Mouse (Mus musculus) liver, postnatal 0 days (tissue): ENCODE data around the gene Cpt1a. TPM values are rescaled to one million over a fixed set of nuclear protein-coding genes. Genes with fewer than 3 reads are reported as not detected.

Source experiments
- ATAC-seq: fragments of 200-750 bp; cut with Nextera tagmentation; 2 replicates; pipeline ENCODE4 v1.8.0; 2017; ENCODE audit warnings: mild to moderate bottlenecking, moderate library complexity
- DNase-seq: peaks from one replicate; pipeline ENCODE4 v3.0.0-alpha.2; 2016
- H3K27ac ChIP-seq: fragments of 300-500 bp; sonication (generic); 2 replicates; pipeline ENCODE4 v1.5.1; 2014; ENCODE audit warnings: antibody characterized with exemption, moderate library complexity, mild to moderate bottlenecking, low read depth
- H3K27me3 ChIP-seq: fragments of 300-500 bp; sonication (generic); 2 replicates; pipeline ENCODE4 v1.6.1; 2014; ENCODE audit warnings: low read length, control low read depth, mixed read lengths; ENCODE audit not compliant: insufficient read depth
- H3K36me3 ChIP-seq: fragments of 300-500 bp; sonication (generic); replicated peaks from 2 replicates; pipeline ENCODE4 v1.6.1; 2014; ENCODE audit warnings: mild to moderate bottlenecking, control low read depth, low read length, moderate library complexity, mixed read lengths; ENCODE audit not compliant: insufficient read depth
- H3K4me1 ChIP-seq: fragments of 300-500 bp; sonication (generic); 2 replicates; pipeline ENCODE4 v1.6.1; 2014; ENCODE audit warnings: antibody characterized with exemption, mild to moderate bottlenecking, control low read depth; ENCODE audit not compliant: insufficient read depth
- H3K4me2 ChIP-seq: fragments of 300-500 bp; sonication (generic); 2 replicates; pipeline ENCODE4 v1.6.1; 2014; ENCODE audit warnings: low read depth, mild to moderate bottlenecking, low read length, moderate library complexity, mixed read lengths
- H3K4me3 ChIP-seq: fragments of 300-500 bp; sonication (generic); 2 replicates; pipeline ENCODE4 v1.5.1; 2014; ENCODE audit warnings: low read depth, low read length
- H3K9ac ChIP-seq: fragments of 300-500 bp; sonication (generic); replicated peaks from 2 replicates; pipeline ENCODE4 v1.6.1; 2014; ENCODE audit warnings: mild to moderate bottlenecking, moderate library complexity
- H3K9me3 ChIP-seq: fragments of 300-500 bp; sonication (generic); 2 replicates; pipeline ENCODE4 v1.6.1; 2016; ENCODE audit warnings: mild to moderate bottlenecking, control low read depth, low read length, mixed read lengths
- CTCF ChIP-seq: sonication (generic); IDR thresholded peaks from 2 replicates; pipeline ENCODE4 v1.5.1; 2016; ENCODE audit warnings: antibody characterized with exemption, low read depth
- EP300 ChIP-seq: IDR thresholded peaks from 2 replicates; pipeline ENCODE4 v1.6.1; 2016; ENCODE audit warnings: antibody characterized with exemption, low read depth, mild to moderate bottlenecking
- WGBS: fragments of 180-500 bp; shearing (Covaris S2); extraction: QIAGEN DNeasy Blood & Tissue Kit; methylation state at CpG from one replicate; pipeline ENCODE4 v1.1.7; 2014; ENCODE audit not compliant: insufficient replicate concordance; 5-methylcytosine and 5-hydroxymethylcytosine counted together
- polyA plus RNA-seq: library from polyadenylated mRNA; unstranded; fragments of >200 nt; fragmentation: Nextera tagmentation; extraction: Ambion mirVana; gene quantifications from 2 replicates; pipeline ENCODE4 v1.2.1, GENCODE M21; 2015

Gene Cpt1a
- polyA plus RNA-seq, 1 experiment from 2014 or later, result 140 TPM

- H3K27me3 ChIP-seq, result no peaks in the 10 kb centered on the region
- TF ChIP-seq EP300 (no peak), CTCF (no peak)
- 76% methylated on average over 3 of the region's 3 CpGs for WGBS
- no peak overlapping the region for H3K4me2 ChIP-seq
- ATAC-seq (no peak), DNase-seq (no peak)
- no peak overlapping the region for H3K27ac ChIP-seq
- no peak overlapping the region for H3K4me3 ChIP-seq
- H3K36me3 ChIP-seq, result 0 out of 2 replicates have a peak, but pooled peaks cover 6% of the 10 kb centered on the region
- H3K9ac ChIP-seq, result no peak overlapping the region
- no peaks in the 10 kb centered on the region for H3K9me3 ChIP-seq
- peaks cover 10% of the 10 kb centered on the region for H3K4me1 ChIP-seq
Observed at GRCm38 (mm10) chr19:3343929-3344328, 21.8 kb downstream of the Cpt1a start.

GRCm38 (mm10) chr19:3344636-3345544, 22.8 kb downstream of the Cpt1a start:
- Histone ChIP-seq H3K27ac (no peak overlapping the region), H3K9ac (no peak overlapping the region), H3K9me3 (no peaks in the 10 kb centered on the region), H3K27me3 (no peaks in the 10 kb centered on the region), H3K4me2 (no peak overlapping the region), H3K4me3 (no peak overlapping the region), H3K36me3 (peaks cover 6% of the 10 kb centered on the region; the same call in 1 of the 2 replicates), H3K4me1 (0 out of 2 replicates have a peak, but pooled peaks cover 3% of the 10 kb centered on the region)
- 79% methylated on average over 8 of the region's 8 CpGs for WGBS
- TF ChIP-seq EP300 (no peak), CTCF (no peak)
- no peak for DNase-seq
- no peak for ATAC-seq

- H3K4me1 ChIP-seq, result peaks cover 5% of the 10 kb centered on the region; the same call in 1 of the 2 replicates
- no peak overlapping the region for H3K27ac ChIP-seq
- H3K4me3 ChIP-seq, result no peak overlapping the region
- TF ChIP-seq CTCF, result peak; percentile 56
- no peak for TF ChIP-seq EP300
- 97% methylated on average over 1 of the region's 1 CpGs for WGBS
- H3K36me3 ChIP-seq, result peaks cover 18% of the 10 kb centered on the region
- no peak overlapping the region for H3K4me2 ChIP-seq
- no peak for DNase-seq
- H3K9me3 ChIP-seq, result no peaks in the 10 kb centered on the region
- ATAC-seq, result no peak
- no peaks in the 10 kb centered on the region for H3K27me3 ChIP-seq
- no peak overlapping the region for H3K9ac ChIP-seq
Observed at GRCm38 (mm10) chr19:3347784-3348183, 25.6 kb downstream of the Cpt1a start.

GRCm38 (mm10) chr19:3353415-3354111, 31.4 kb downstream of the Cpt1a start:
- Histone ChIP-seq H3K4me3 (no peak overlapping the region), H3K9ac (0 out of 2 replicates have a peak overlapping the region, but pooled peaks have one; percentile 7), H3K9me3 (no peaks in the 10 kb centered on the region), H3K4me2 (no peak overlapping the region), H3K4me1 (peaks cover 7% of the 10 kb centered on the region), H3K27ac (no peak overlapping the region), H3K27me3 (no peaks in the 10 kb centered on the region), H3K36me3 (peaks cover 43% of the 10 kb centered on the region)
- no peak for DNase-seq
- no peak for TF ChIP-seq CTCF
- no peak for TF ChIP-seq EP300
- WGBS, result 51% methylated on average over 7 of the region's 7 CpGs
- no peak for ATAC-seq

GRCm38 (mm10) chr19:3355096-3355495, 33.0 kb downstream of the Cpt1a start:
- DNase-seq (no peak), ATAC-seq (no peak)
- Histone ChIP-seq H3K9me3 (no peaks in the 10 kb centered on the region), H3K27ac (no peak overlapping the region), H3K36me3 (peaks cover 46% of the 10 kb centered on the region), H3K9ac (no peak overlapping the region), H3K4me1 (peaks cover 7% of the 10 kb centered on the region), H3K27me3 (no peaks in the 10 kb centered on the region), H3K4me2 (no peak overlapping the region), H3K4me3 (no peak overlapping the region)
- TF ChIP-seq CTCF (peak; percentile 64), EP300 (no peak)
- 68% methylated on average over 5 of the region's 5 CpGs for WGBS

GRCm38 (mm10) chr19:3356516-3356915, 34.4 kb downstream of the Cpt1a start:
- DNase-seq (no peak), ATAC-seq (no peak)
- H3K4me1 ChIP-seq, result peaks cover 7% of the 10 kb centered on the region
- WGBS, result 79% methylated on average over 5 of the region's 5 CpGs
- no peak for TF ChIP-seq CTCF
- no peak for TF ChIP-seq EP300
- no peak overlapping the region for H3K27ac ChIP-seq
- no peak overlapping the region for H3K4me2 ChIP-seq
- no peak overlapping the region for H3K9ac ChIP-seq
- no peaks in the 10 kb centered on the region for H3K9me3 ChIP-seq
- peaks cover 52% of the 10 kb centered on the region for H3K36me3 ChIP-seq
- H3K27me3 ChIP-seq, result no peaks in the 10 kb centered on the region
- H3K4me3 ChIP-seq, result no peak overlapping the region
